Mouse (Mus musculus) midbrain, postnatal 0 days (tissue): ENCODE measurements around the gene Zfp410. TPM values are rescaled to one million over a fixed set of nuclear protein-coding genes. Genes with fewer than 3 reads are reported as not detected.
A peak's percentile ranks its signal among the peaks of the same experiment; 100 is the strongest.

ENCODE experiments used
- ATAC-seq: fragments of 200-750 bp; cut with Nextera tagmentation; 2 replicates; pipeline ENCODE4 v1.8.0; 2017; ENCODE audit warnings: moderate number of reproducible peaks, mild to moderate bottlenecking, moderate TSS enrichment, moderate library complexity; ENCODE audit not compliant: low FRiP score
- DNase-seq: peaks from one replicate; pipeline ENCODE4 v3.0.0-alpha.2; 2015; ENCODE audit warnings: low spot score
- H3K27ac ChIP-seq: fragments of 300-500 bp; sonication (generic); 2 replicates; pipeline ENCODE4 v1.5.1; 2014; ENCODE audit warnings: low read depth, mild to moderate bottlenecking, low read length, mixed read lengths
- H3K27me3 ChIP-seq: fragments of 300-500 bp; sonication (generic); 2 replicates; pipeline ENCODE4 v1.6.1; 2014; ENCODE audit warnings: low read length, control low read depth, mixed read lengths; ENCODE audit not compliant: insufficient read depth
- H3K36me3 ChIP-seq: fragments of 300-500 bp; sonication (generic); 2 replicates; pipeline ENCODE4 v1.6.1; 2014; ENCODE audit warnings: low read length, control low read depth, mixed read lengths; ENCODE audit not compliant: insufficient read depth
- H3K4me1 ChIP-seq: fragments of 300-500 bp; sonication (generic); 2 replicates; pipeline ENCODE4 v1.6.1; 2014; ENCODE audit warnings: mild to moderate bottlenecking, control low read depth, antibody characterized with exemption, low read length, mixed read lengths; ENCODE audit not compliant: insufficient read depth
- H3K4me2 ChIP-seq: fragments of 300-500 bp; sonication (generic); 2 replicates; pipeline ENCODE4 v1.6.1; 2014; ENCODE audit warnings: low read depth, mild to moderate bottlenecking, low read length, mixed read lengths; ENCODE audit not compliant: poor library complexity, severe bottlenecking
- H3K4me3 ChIP-seq: fragments of 300-500 bp; sonication (generic); 2 replicates; pipeline ENCODE4 v1.5.1; 2014; ENCODE audit warnings: low read depth, mild to moderate bottlenecking, low read length, moderate library complexity
- H3K9ac ChIP-seq: fragments of 300-500 bp; sonication (generic); replicated peaks from 2 replicates; pipeline ENCODE4 v1.6.1; 2014; ENCODE audit warnings: mild to moderate bottlenecking, low read length, moderate library complexity, mixed read lengths; ENCODE audit not compliant: poor library complexity, severe bottlenecking
- H3K9me3 ChIP-seq: fragments of 300-500 bp; sonication (generic); 2 replicates; pipeline ENCODE4 v1.6.1; 2016; ENCODE audit warnings: low read length, control low read depth
- CTCF ChIP-seq: IDR thresholded peaks from 2 replicates; pipeline ENCODE4 v1.5.1; 2016; ENCODE audit warnings: antibody characterized with exemption, mild to moderate bottlenecking
- WGBS: fragments of 180-500 bp; shearing (Covaris S2); extraction: QIAGEN DNeasy Blood & Tissue Kit; methylation state at CpG from one replicate; pipeline ENCODE4 v1.1.7; 2014; 5-methylcytosine and 5-hydroxymethylcytosine counted together
- polyA plus RNA-seq: library from polyadenylated mRNA; unstranded; fragments of >200 nt; fragmentation: Nextera tagmentation; extraction: Ambion mirVana; gene quantifications from 2 replicates; pipeline ENCODE4 v1.2.1, GENCODE M21; 2015
- total RNA-seq: library from RNA; depleted of rRNA; stranded (reverse); fragments of >200 nt; gene quantifications from 2 replicates; pipeline ENCODE4 v1.2.3, GENCODE M21; 2014; rRNA removed

Gene Zfp410
- total and polyA plus RNA-seq, 2 experiments from 2014 or later = 48.5 to 60.4 TPM

GRCm38 (mm10) chr12:84384644-84385081 lies 68.0 kb downstream of the Zfp410 start:
- Histone ChIP-seq H3K27me3 (no peaks in the 10 kb centered on the region), H3K4me2 (no peak overlapping the region), H3K4me1 (no peaks in the 10 kb centered on the region), H3K4me3 (no peak overlapping the region), H3K27ac (no peak overlapping the region), H3K9me3 (no peaks in the 10 kb centered on the region), H3K9ac (no peak overlapping the region), H3K36me3 (peaks cover 12% of the 10 kb centered on the region)
- TF ChIP-seq CTCF = no peak
- 80% methylated on average over 5 of the region's 5 CpGs for WGBS
- DNase-seq (peak; percentile 19), ATAC-seq (no peak)

DNA sequence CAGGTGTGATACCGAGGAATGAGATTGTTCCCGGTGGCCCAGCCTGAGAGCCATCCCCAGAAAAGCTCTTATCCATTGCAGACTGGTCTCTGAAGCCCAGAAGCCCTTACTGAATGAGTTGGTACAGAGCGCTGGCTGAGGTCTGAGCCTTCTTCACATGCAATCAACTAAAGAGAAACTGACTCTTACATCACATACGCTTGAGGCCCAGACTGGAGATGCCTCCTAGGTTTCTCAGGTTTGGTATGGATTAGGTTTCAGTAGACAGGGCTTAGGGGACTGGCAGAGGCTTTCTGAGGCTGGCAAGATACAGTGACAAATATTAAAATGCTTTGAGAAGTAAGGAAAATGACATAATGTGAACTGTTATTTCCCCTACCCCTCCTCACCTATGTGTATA lies 68.8 kb downstream of the Zfp410 start:
- Histone ChIP-seq H3K4me1 (no peaks in the 10 kb centered on the region), H3K4me3 (no peak overlapping the region), H3K36me3 (peaks cover 12% of the 10 kb centered on the region), H3K9ac (no peak overlapping the region), H3K27ac (no peak overlapping the region), H3K27me3 (no peaks in the 10 kb centered on the region), H3K9me3 (no peaks in the 10 kb centered on the region), H3K4me2 (no peak overlapping the region)
- no peak for ATAC-seq
- TF ChIP-seq CTCF = no peak
- no peak for DNase-seq
- WGBS = 91% methylated on average over 4 of the region's 4 CpGs

DNA sequence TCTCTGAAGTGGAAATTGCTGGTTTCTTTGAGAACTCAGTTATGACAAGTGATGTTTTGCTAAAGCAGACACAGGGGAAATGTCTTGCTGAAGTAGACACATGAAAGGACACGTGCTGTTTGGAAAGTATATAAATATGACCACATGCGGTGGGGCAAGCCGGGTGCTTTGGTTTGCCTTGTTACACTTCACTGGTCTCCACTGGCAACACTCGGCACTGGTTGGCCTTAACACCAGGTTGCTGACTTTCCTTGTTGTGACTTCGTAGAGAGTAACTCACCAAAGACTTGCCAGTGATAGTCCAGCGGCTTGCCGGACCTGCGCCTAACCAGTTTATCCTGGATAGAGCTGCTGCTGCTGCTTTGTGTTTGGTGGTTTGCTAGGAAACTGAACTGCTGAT lies 71.4 kb downstream of the Zfp410 start:
- Histone ChIP-seq H3K27ac (no peak overlapping the region), H3K9ac (no peak overlapping the region), H3K9me3 (no peaks in the 10 kb centered on the region), H3K4me2 (no peak overlapping the region), H3K4me1 (no peaks in the 10 kb centered on the region), H3K36me3 (peaks cover 15% of the 10 kb centered on the region), H3K27me3 (no peaks in the 10 kb centered on the region), H3K4me3 (no peak overlapping the region)
- no peak for TF ChIP-seq CTCF
- no peak for ATAC-seq
- WGBS = 89% methylated on average over 8 of the region's 8 CpGs
- DNase-seq = no peak

DNA sequence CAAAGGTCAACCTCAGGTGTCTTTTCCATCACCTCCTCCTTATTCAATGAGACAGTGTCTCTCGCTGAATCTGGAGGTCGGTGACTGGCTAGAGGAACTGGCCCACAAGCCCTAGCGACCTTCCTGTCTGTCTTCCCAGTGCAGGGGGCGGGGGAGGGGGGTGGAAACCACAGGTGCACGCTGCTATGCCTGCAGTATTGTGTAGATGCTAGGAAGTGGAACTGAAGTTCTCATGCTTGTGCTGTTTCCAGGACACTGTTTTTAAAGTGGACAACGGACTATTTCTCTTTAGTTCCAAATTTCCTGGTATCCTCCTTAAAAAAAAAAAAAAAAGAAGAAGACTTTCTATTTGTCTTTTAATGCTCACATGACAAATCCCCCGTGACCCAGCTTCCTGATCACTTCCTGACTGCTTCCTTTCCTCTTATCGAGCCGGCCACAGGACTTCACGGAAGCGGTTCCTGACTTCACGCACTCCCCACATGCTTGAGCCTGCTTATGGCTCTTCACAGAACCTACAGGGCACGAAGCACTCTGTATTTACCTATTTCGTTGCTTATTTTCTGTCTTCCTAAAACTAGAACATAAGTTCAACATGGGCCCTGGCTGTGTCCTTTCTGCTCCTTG lies 72.2 kb downstream of the Zfp410 start:
- Histone ChIP-seq H3K4me3 (no peak overlapping the region), H3K36me3 (peaks cover 15% of the 10 kb centered on the region), H3K27me3 (no peaks in the 10 kb centered on the region), H3K9me3 (no peaks in the 10 kb centered on the region), H3K4me1 (no peaks in the 10 kb centered on the region), H3K27ac (no peak overlapping the region), H3K4me2 (no peak overlapping the region), H3K9ac (no peak overlapping the region)
- ATAC-seq = no peak
- DNase-seq = no peak
- WGBS = 76% methylated on average over 14 of the region's 14 CpGs
- TF ChIP-seq CTCF = no peak

DNA sequence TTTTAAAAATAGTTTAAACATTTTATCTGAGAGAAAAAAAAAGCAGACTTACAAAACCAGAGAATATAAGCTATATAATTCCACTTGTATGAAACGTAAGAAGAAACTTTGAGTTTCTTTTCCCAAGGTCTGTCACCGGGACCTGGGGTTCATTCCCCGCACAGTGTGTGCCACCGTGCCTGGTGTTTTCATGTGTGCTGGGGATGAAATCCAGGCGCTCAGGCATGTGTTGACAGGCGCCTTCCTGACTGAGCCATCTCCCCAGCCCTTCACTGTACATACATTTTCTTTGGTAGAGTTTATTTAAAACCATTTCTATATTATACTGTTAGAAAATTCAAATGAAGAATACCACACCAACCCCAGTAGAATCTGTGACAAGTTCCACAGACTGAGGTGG lies 73.7 kb downstream of the Zfp410 start:
- Histone ChIP-seq H3K4me2 (no peak overlapping the region), H3K27me3 (no peaks in the 10 kb centered on the region), H3K4me1 (no peaks in the 10 kb centered on the region), H3K4me3 (no peak overlapping the region), H3K36me3 (peaks cover 8% of the 10 kb centered on the region), H3K9ac (no peak overlapping the region), H3K27ac (no peak overlapping the region), H3K9me3 (no peaks in the 10 kb centered on the region)
- TF ChIP-seq CTCF = no peak
- 90% methylated on average over 6 of the region's 6 CpGs for WGBS
- no peak for ATAC-seq
- no peak for DNase-seq

GRCm38 (mm10) chr12:84392681-84393080 lies 76.0 kb downstream of the Zfp410 start:
- Histone ChIP-seq H3K9ac (no peak overlapping the region), H3K27ac (no peak overlapping the region), H3K4me2 (no peak overlapping the region), H3K27me3 (no peaks in the 10 kb centered on the region), H3K4me3 (no peak overlapping the region), H3K4me1 (no peaks in the 10 kb centered on the region), H3K9me3 (no peaks in the 10 kb centered on the region), H3K36me3 (peaks cover 6% of the 10 kb centered on the region; the same call in 1 of the 2 replicates)
- DNase-seq (no peak), ATAC-seq (no peak)
- WGBS = 98% methylated on average over 4 of the region's 4 CpGs
- no peak for TF ChIP-seq CTCF

Other genes starting within 250 kb of the Zfp410 start
- gene Acot5, start 247.5 kb upstream of the Zfp410 start, total RNA-seq = 1.5 and 2.0 TPM in 2 replicates
- 0.77 and 1.1 TPM in 2 replicates for gene Acot5, start 247.5 kb upstream of the Zfp410 start, polyA plus RNA-seq
- 4.7 and 5.8 TPM in 2 replicates for gene Acot6, start 216.2 kb upstream of the Zfp410 start, total RNA-seq
- 1.4 and 1.7 TPM in 2 replicates for gene Acot6, start 216.2 kb upstream of the Zfp410 start, polyA plus RNA-seq
- 15.6 and 17.1 TPM in 2 replicates for gene Dnal1, start 202.5 kb upstream of the Zfp410 start, total RNA-seq
- 7.1 and 10.7 TPM in 2 replicates for gene Dnal1, start 202.5 kb upstream of the Zfp410 start, polyA plus RNA-seq
- gene Pnma1, start 168.4 kb upstream of the Zfp410 start, total RNA-seq = 6.0 and 8.1 TPM in 2 replicates
- 8.2 and 8.9 TPM in 2 replicates for gene Pnma1, start 168.4 kb upstream of the Zfp410 start, polyA plus RNA-seq
- gene Elmsan1, start 98.0 kb upstream of the Zfp410 start, total RNA-seq = 8.5 and 15.6 TPM in 2 replicates
- gene Elmsan1, start 98.0 kb upstream of the Zfp410 start, polyA plus RNA-seq = 2.0 and 3.0 TPM in 2 replicates
- gene Ptgr2, start 31.6 kb upstream of the Zfp410 start, total RNA-seq = 13.6 and 16.5 TPM in 2 replicates
- gene Ptgr2, start 31.6 kb upstream of the Zfp410 start, polyA plus RNA-seq = 18.8 and 19.6 TPM in 2 replicates
- 56.6 and 60.9 TPM in 2 replicates for gene Coq6, start 44.8 kb downstream of the Zfp410 start, total RNA-seq
- 40.6 and 41.6 TPM in 2 replicates for gene Coq6, start 44.8 kb downstream of the Zfp410 start, polyA plus RNA-seq
- 10.4 and 12.5 TPM in 2 replicates for gene Fam161b, start 45.0 kb downstream of the Zfp410 start, total RNA-seq
- 11.4 and 14.1 TPM in 2 replicates for gene Fam161b, start 45.0 kb downstream of the Zfp410 start, polyA plus RNA-seq
- 15.6 and 15.9 TPM in 2 replicates for gene Entpd5, start 92.2 kb downstream of the Zfp410 start, total RNA-seq
- gene Entpd5, start 92.2 kb downstream of the Zfp410 start, polyA plus RNA-seq = 12.4 and 14.1 TPM in 2 replicates
- gene Bbof1, start 92.2 kb downstream of the Zfp410 start, total RNA-seq = 1.3 and 2.1 TPM in 2 replicates
- 2.4 and 3.2 TPM in 2 replicates for gene Bbof1, start 92.2 kb downstream of the Zfp410 start, polyA plus RNA-seq
- gene Rnf113a2, start 100.3 kb downstream of the Zfp410 start, total RNA-seq = 8.8 and 11.7 TPM in 2 replicates
- 18.4 and 19.1 TPM in 2 replicates for gene Rnf113a2, start 100.3 kb downstream of the Zfp410 start, polyA plus RNA-seq
- gene Aldh6a1, start 134.2 kb downstream of the Zfp410 start, total RNA-seq = 41.3 and 45.4 TPM in 2 replicates
- gene Aldh6a1, start 134.2 kb downstream of the Zfp410 start, polyA plus RNA-seq = 37.4 and 40.1 TPM in 2 replicates
- gene Lin52, start 134.6 kb downstream of the Zfp410 start, total RNA-seq = 33.4 and 67.8 TPM in 2 replicates
- 22.8 and 26.7 TPM in 2 replicates for gene Lin52, start 134.6 kb downstream of the Zfp410 start, polyA plus RNA-seq